ENCODE assay signal across 24 mouse cellular contexts in the genomic region with DNA sequence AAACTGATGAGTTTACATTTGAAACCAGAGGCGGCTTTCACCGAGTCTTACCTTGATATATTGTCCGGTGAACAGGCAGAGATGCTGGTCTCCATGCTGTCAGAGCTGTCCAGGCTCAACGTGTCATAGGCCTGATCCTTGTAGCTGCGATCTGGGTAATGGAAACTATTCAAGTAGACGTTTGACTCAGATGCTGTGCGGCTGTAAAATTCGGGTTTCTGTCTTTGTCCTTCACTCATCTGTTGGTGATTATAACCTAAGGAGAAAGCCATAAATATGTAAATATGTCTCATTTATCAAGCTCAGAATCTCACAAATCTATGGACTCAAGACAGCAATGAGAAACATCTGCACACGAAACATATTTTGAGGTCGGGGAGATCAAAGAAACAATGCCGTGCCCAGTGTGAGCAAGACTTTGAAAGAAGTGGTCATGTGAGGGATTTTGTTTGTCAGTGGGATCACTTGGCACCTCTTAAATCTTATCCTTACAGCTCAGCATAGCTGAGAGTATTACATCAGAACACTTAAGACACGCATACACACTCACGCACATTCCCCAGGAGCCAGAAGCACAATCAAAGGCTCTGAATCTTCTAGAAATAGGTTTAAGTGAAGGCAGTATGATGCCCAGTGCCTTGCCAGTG. TPM values are rescaled to one million over a fixed set of nuclear protein-coding genes. Genes with fewer than 3 reads are reported as not detected.
DNase-seq lines count a peak whose midpoint lies in the region; ATAC-seq and TF ChIP-seq lines count a peak whose summit lies in the region.
"Had no signal": no experiment of that assay in that cellular context is flagged by ENCODE, and none has a peak within 500 bp of the region (broad histone marks: within the 10 kb centered on the region; RNA-seq: fewer than 3 reads in every experiment).

No protein-coding gene starts in this region.

- DNase-seq in embryo, embryonic 10 days (ENCODE audit: low spot score), result peak; percentile 8
- DNase-seq in embryo, embryonic 9.5 days (ENCODE audit: extremely low spot score), result no peak
- DNase-seq in lung, embryonic 14.5 days, result peak; percentile 63
- no peak for DNase-seq in lung, adult 2 months
- no peak for DNase-seq in left cerebral cortex, adult 11 months (ENCODE audit: low spot score)
- no peak for DNase-seq in right cerebral cortex, postnatal 4 days
- DNase-seq in left cerebral cortex, postnatal 10 days (ENCODE audit: extremely low spot score in 1 of 2, low spot score in 2 of 2), result no peak
- DNase-seq: adrenal gland, adult 2 months; cerebellum, adult 11 months; cerebellum, postnatal 36 days; heart, postnatal 14 days; right cerebral cortex, postnatal 14 days; thymus, postnatal 25 days had no signal

- H3K4me2 ChIP-seq in lung, embryonic 14.5 days, result no peak overlapping the region
- H3K4me2 ChIP-seq in lung, embryonic 16.5 days (ENCODE audit: low read depth, low read length), result no peak overlapping the region
- H3K4me2 ChIP-seq: forebrain, embryonic 12.5 days; hindbrain, embryonic 14.5 days; neural tube, embryonic 13.5 days had no signal

- peak overlapping the region; percentile 42 for H3K27ac ChIP-seq in lung, embryonic 14.5 days (ENCODE audit: low read depth)
- no peak overlapping the region for H3K27ac ChIP-seq in lung, embryonic 16.5 days (ENCODE audit: low read length)
- H3K27ac ChIP-seq: forebrain, embryonic 12.5 days; hindbrain, embryonic 14.5 days; kidney, postnatal 0 days; layer of hippocampus, adult 2 months; left cerebral cortex, adult 2 months; midbrain, embryonic 10.5 days; neural tube, embryonic 13.5 days; stomach, postnatal 0 days had no signal

- no peaks in the 10 kb centered on the region for H3K9me3 ChIP-seq in lung, embryonic 14.5 days (ENCODE audit: low read depth, low read length)
- H3K9me3 ChIP-seq in lung, embryonic 16.5 days (ENCODE audit: control insufficient read depth, low read length), result no peaks in the 10 kb centered on the region
- H3K9me3 ChIP-seq: forebrain, embryonic 12.5 days; midbrain, embryonic 10.5 days; neural tube, embryonic 13.5 days had no signal

- TF ChIP-seq POLR2A in lung, adult 2 months (IDR thresholded peaks at IDR 0.05; ENCODE audit: borderline replicate concordance, extremely low read depth, low read depth, low read length), result no peak

- TF ChIP-seq CTCF in lung, embryonic 14.5 days (IDR thresholded peaks at IDR 0.05; ENCODE audit: low read depth), result no peak
- no peak for TF ChIP-seq CTCF in lung, adult 2 months (IDR thresholded peaks at IDR 0.05; ENCODE audit: insufficient read depth, low read length)

- no peaks in the 10 kb centered on the region for H3K27me3 ChIP-seq in lung, embryonic 14.5 days (ENCODE audit: insufficient read depth, low read length)
- H3K27me3 ChIP-seq in lung, embryonic 16.5 days (ENCODE audit: control insufficient read depth, insufficient read depth, low read depth, low read length), result no peaks in the 10 kb centered on the region
- H3K27me3 ChIP-seq: forebrain, embryonic 12.5 days; neural tube, embryonic 13.5 days had no signal

- peak; percentile 75; the same call in 1 of the 2 replicates for ATAC-seq in lung, embryonic 14.5 days (ENCODE audit: insufficient read depth)
- peak; percentile 78 for ATAC-seq in lung, embryonic 16.5 days (ENCODE audit: low read depth)
- ATAC-seq: intestine, postnatal 0 days had no signal

- WGBS in lung, embryonic 14.5 days, result 38% methylated on average over 13 of the region's 13 CpGs
- 49% methylated on average over 13 of the region's 13 CpGs for WGBS in lung, adult 2 months
- WGBS in lung, embryonic 16.5 days, result 39% methylated on average over 13 of the region's 13 CpGs

- H3K36me3 ChIP-seq in lung, embryonic 14.5 days (ENCODE audit: insufficient read depth), result peaks cover 68% of the 10 kb centered on the region
- H3K36me3 ChIP-seq in lung, embryonic 16.5 days (ENCODE audit: control insufficient read depth, insufficient read depth, low read length), result peaks cover 27% of the 10 kb centered on the region

- H3K4me3 ChIP-seq in lung, embryonic 14.5 days (ENCODE audit: low read depth, low read length), result no peak overlapping the region
- no peak overlapping the region for H3K4me3 ChIP-seq in lung, adult 2 months (replicated peaks; ENCODE audit: extremely low read depth, low read depth, low read length)
- no peak overlapping the region for H3K4me3 ChIP-seq in lung, embryonic 16.5 days (ENCODE audit: low read length)
- H3K4me3 ChIP-seq: forebrain, embryonic 12.5 days; layer of hippocampus, adult 2 months; left cerebral cortex, adult 2 months; midbrain, embryonic 10.5 days; neural tube, embryonic 13.5 days had no signal

- intact Hi-C loops in left cerebral cortex, postnatal 10 days (cut with DNase I), result loop anchor here (5.0 kb wide), 1 partner anchor 49 kb away; no protein-coding TSS in a partner anchor

- 0 out of 2 replicates have a peak, but pooled peaks cover 4% of the 10 kb centered on the region for H3K4me1 ChIP-seq in lung, embryonic 14.5 days (ENCODE audit: insufficient read depth)
- peaks cover 8% of the 10 kb centered on the region for H3K4me1 ChIP-seq in lung, adult 2 months (ENCODE audit: control insufficient read depth, insufficient read depth, low read length)
- peaks cover 5% of the 10 kb centered on the region for H3K4me1 ChIP-seq in lung, embryonic 16.5 days (replicated peaks; ENCODE audit: control insufficient read depth, insufficient read depth, low read length)
- H3K4me1 ChIP-seq: midbrain, embryonic 10.5 days had no signal

- H3K9ac ChIP-seq in lung, embryonic 14.5 days, result no peak overlapping the region
- H3K9ac ChIP-seq in lung, embryonic 16.5 days (ENCODE audit: low read length), result no peak overlapping the region
- H3K9ac ChIP-seq: forebrain, embryonic 12.5 days; hindbrain, embryonic 14.5 days; neural tube, embryonic 13.5 days had no signal

RNA-seq across cellular contexts. Expression of gene Abhd10, which starts 20.2 kb away (rescaled TPM):
- 35.6 and 39.6 TPM in 2 replicates for polyA plus RNA-seq in lung, embryonic 14.5 days (2014; fragmentation: Nextera tagmentation; extraction: Ambion mirVana)
- 5.4 and 7.2 TPM in 2 replicates for polyA plus RNA-seq in lung, adult 2 months (2012; rRNA removed)
- 31.9 and 37.0 TPM in 2 replicates for polyA plus RNA-seq in lung, embryonic 16.5 days (2015; fragmentation: Nextera tagmentation; extraction: Ambion mirVana)
- total RNA-seq in left cerebral cortex, postnatal 10 days (2021), result 10 to 100 TPM; 21.1 to 22.1 TPM

RNA-seq across cellular contexts. Expression of gene Tagln3, which starts 38.6 kb away (rescaled TPM):
- 5.1 and 5.2 TPM in 2 replicates for polyA plus RNA-seq in lung, embryonic 14.5 days (2014; fragmentation: Nextera tagmentation; extraction: Ambion mirVana)
- polyA plus RNA-seq in lung, adult 2 months (2012; rRNA removed), result 0.58 and 1.1 TPM in 2 replicates
- 3.5 and 4.2 TPM in 2 replicates for polyA plus RNA-seq in lung, embryonic 16.5 days (2015; fragmentation: Nextera tagmentation; extraction: Ambion mirVana)
- total RNA-seq in left cerebral cortex, postnatal 10 days (2021), result 100 to 1,000 TPM; 224 to 244 TPM
- total RNA-seq: MEL had no signal

Comparison
In these comparisons a context has a peak if more than half of its experiments do, and no peak if none do; other contexts are left out.
1. DNase-seq: peak in embryo, embryonic 10 days (single experiment) and lung, embryonic 14.5 days (single experiment); none in embryo, embryonic 9.5 days (single experiment), lung, adult 2 months (single experiment), left cerebral cortex, adult 11 months (single experiment), right cerebral cortex, postnatal 4 days (single experiment) and left cerebral cortex, postnatal 10 days (0 of 2).